Mouse (Mus musculus): ENCODE results near the gene Becn1.

DNA sequence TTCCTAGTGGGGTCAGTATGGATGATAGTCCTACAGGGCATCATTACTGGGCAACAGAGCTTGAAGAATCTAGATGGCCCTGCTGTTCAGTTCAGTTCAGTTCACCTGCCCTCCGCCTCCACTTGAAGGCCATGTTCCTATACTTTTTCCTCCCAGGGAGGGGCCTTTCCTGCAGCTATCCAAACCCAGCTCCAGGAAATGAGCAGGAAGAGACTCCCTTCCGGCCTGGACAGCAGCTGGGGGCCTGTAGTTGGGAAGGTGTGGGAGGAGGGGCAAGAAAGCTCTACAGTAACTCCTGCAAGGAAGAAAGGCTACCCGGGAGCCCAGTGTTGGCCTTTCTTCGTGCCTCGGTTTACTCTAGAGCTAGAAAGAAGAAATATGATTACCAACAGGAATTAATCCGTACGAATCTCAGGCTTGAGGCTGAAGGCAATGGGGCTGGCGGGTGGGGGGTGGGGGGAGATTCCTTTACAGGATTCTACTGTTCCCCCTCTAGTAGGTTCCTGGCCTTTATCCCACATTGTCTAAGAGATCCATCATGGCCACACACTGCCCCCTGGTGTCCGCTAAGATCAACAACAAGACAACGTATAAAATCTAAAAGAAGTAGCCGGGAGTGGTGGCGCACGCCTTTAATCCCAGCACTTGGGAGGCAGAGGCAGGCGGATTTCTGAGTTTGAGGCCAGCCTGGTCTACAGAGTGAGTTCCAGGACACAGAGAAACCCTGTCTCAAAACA, 53.7 kb downstream of the Becn1 start:
- TF ChIP-seq TAL1 (IDR thresholded peaks at IDR 0.05; ENCODE audit: low read length) (no peak), SIN3A (IDR thresholded peaks at IDR 0.05; ENCODE audit: low read length) (no peak), ETS1 (IDR thresholded peaks at IDR 0.05; ENCODE audit: low read depth, low read length) (no peak), ZC3H11A (IDR thresholded peaks at IDR 0.05; ENCODE audit: low read depth, low read length) (peak; percentile 86), CTCF (IDR thresholded peaks at IDR 0.05 in 2 of 3, conservative IDR thresholded peaks at IDR 0.05 in 1 of 3; ENCODE audit: control insufficient read depth in 1 of 3, insufficient read depth in 1 of 3, low read depth in 2 of 3, low read length in 3 of 3, poor library complexity in 1 of 3, severe bottlenecking in 1 of 3) (peak; percentile 39 to 82 (median 80); a peak in 5 of 6 replicates), E2F4 (IDR thresholded peaks at IDR 0.05; ENCODE audit: borderline replicate concordance, low read depth, low read length) (no peak), POLR2A (IDR thresholded peaks at IDR 0.05; ENCODE audit: control insufficient read depth in 1 of 2, insufficient read depth in 1 of 2, low read depth in 1 of 2, low read length in 2 of 2, poor library complexity in 1 of 2) (no peak), RCOR1 (IDR thresholded peaks at IDR 0.05; ENCODE audit: low read depth, low read length) (no peak), CHD2 (IDR thresholded peaks at IDR 0.05; ENCODE audit: low read length) (no peak)
